19 mouse cellular contexts compared by ENCODE assay signal in genomic region chrX:142776131-142776530, GRCm38 (mm10).
DNase-seq lines count a peak whose midpoint lies in the region; ATAC-seq lines count a peak whose summit lies in the region.
"Had no signal": no experiment of that assay in that cellular context is flagged by ENCODE, and none has a peak within 500 bp of the region (broad histone marks: within the 10 kb centered on the region; RNA-seq: fewer than 3 reads in every experiment).

No protein-coding gene starts in this region.

- H3K9me3 ChIP-seq in heart, embryonic 13.5 days, result no peaks in the 10 kb centered on the region
- H3K9me3 ChIP-seq: limb, embryonic 12.5 days; liver, embryonic 12.5 days; megakaryocyte, embryonic 14.5 days; neural tube, embryonic 13.5 days had no signal

- WGBS in heart, embryonic 13.5 days, result 60% methylated on average over 4 of the region's 4 CpGs

- no peaks in the 10 kb centered on the region for H3K27me3 ChIP-seq in heart, embryonic 13.5 days (replicated peaks)
- H3K27me3 ChIP-seq: liver, embryonic 12.5 days had no signal

- intact Hi-C loops in heart, postnatal 36 days (cut with DNase I), result no loop called here

- H3K9ac ChIP-seq in heart, embryonic 13.5 days, result no peak overlapping the region
- H3K9ac ChIP-seq: limb, embryonic 12.5 days; liver, embryonic 12.5 days; lung, embryonic 14.5 days; neural tube, embryonic 13.5 days had no signal

- peaks cover 35% of the 10 kb centered on the region for H3K36me3 ChIP-seq in heart, embryonic 13.5 days
- H3K36me3 ChIP-seq: neural tube, embryonic 13.5 days had no signal

- H3K27ac ChIP-seq in heart, embryonic 13.5 days (replicated peaks), result 0 out of 2 replicates have a peak overlapping the region, but pooled peaks have one; percentile 32
- H3K27ac ChIP-seq: hindbrain, postnatal 0 days; kidney, postnatal 0 days; limb, embryonic 12.5 days; liver, embryonic 12.5 days; neural tube, embryonic 13.5 days had no signal

- peak; percentile 38 for DNase-seq in adrenal gland, postnatal 14 days
- no peak for DNase-seq in adrenal gland, postnatal 25 days
- no peak for DNase-seq in heart, postnatal 36 days
- peak; percentile 4 for DNase-seq in Muller cell, postnatal 12 days (ENCODE audit: inconsistent ontology term)
- DNase-seq in cerebellum, adult 9-11 months, result peak; percentile 25
- no peak for DNase-seq in thymus, adult 18-20 months
- no peak for DNase-seq in MN1 (ENCODE audit: low spot score)
- DNase-seq: gastrocnemius, postnatal 36 days; lung, embryonic 14.5 days; midbrain, embryonic 14.5 days had no signal

- H3K4me2 ChIP-seq in heart, embryonic 13.5 days, result no peak overlapping the region
- H3K4me2 ChIP-seq: limb, embryonic 12.5 days; liver, embryonic 12.5 days; lung, embryonic 14.5 days; neural tube, embryonic 13.5 days had no signal

- no peak for ATAC-seq in heart, embryonic 13.5 days (ENCODE audit: extremely low read depth, insufficient number of reproducible peaks, low FRiP score, low TSS enrichment)
- ATAC-seq: CD4-positive, CD25-positive, alpha-beta regulatory T cell, adult 4 months; hindbrain, postnatal 0 days; intestine, postnatal 0 days; liver, embryonic 12.5 days had no signal

- peaks cover 37% of the 10 kb centered on the region for H3K4me1 ChIP-seq in heart, embryonic 13.5 days
- H3K4me1 ChIP-seq: limb, embryonic 12.5 days; neural tube, embryonic 13.5 days had no signal

- no peak overlapping the region for H3K4me3 ChIP-seq in heart, embryonic 13.5 days
- H3K4me3 ChIP-seq: limb, embryonic 12.5 days; liver, embryonic 12.5 days; megakaryocyte, embryonic 14.5 days; neural tube, embryonic 13.5 days had no signal

Comparison
In these comparisons a context has a peak if more than half of its experiments do, and no peak if none do; other contexts are left out.
1. DNase-seq: peak in adrenal gland, postnatal 14 days (single experiment), Muller cell, postnatal 12 days (single experiment) and cerebellum, adult 9-11 months (single experiment); none in adrenal gland, postnatal 25 days (single experiment), heart, postnatal 36 days (0 of 2), thymus, adult 18-20 months (0 of 2) and MN1 (single experiment).